Mouse (Mus musculus) stomach, embryonic 14.5 days (tissue): ENCODE measurements around the gene Myoz2. TPM values are rescaled to one million over a fixed set of nuclear protein-coding genes. Genes with fewer than 3 reads are reported as not detected.

Experiments
- ATAC-seq: fragments of 200-750 bp; cut with Nextera tagmentation; 2 replicates; pipeline ENCODE4 v1.8.0; 2017; ENCODE audit warnings: low read depth, moderate TSS enrichment; ENCODE audit not compliant: insufficient number of reproducible peaks, insufficient read depth, low FRiP score
- H3K27ac ChIP-seq: fragments of 300-500 bp; sonication (generic); 2 replicates; pipeline ENCODE4 v1.5.1; 2014; ENCODE audit warnings: mild to moderate bottlenecking, low read length, moderate library complexity, mixed read lengths
- H3K27me3 ChIP-seq: fragments of 300-500 bp; sonication (generic); 2 replicates; pipeline ENCODE4 v1.6.1; 2014; ENCODE audit warnings: low read length, control low read depth, mixed read lengths; ENCODE audit not compliant: control insufficient read depth, insufficient read depth
- H3K36me3 ChIP-seq: fragments of 300-500 bp; sonication (generic); 2 replicates; pipeline ENCODE4 v1.6.1; 2014; ENCODE audit warnings: mild to moderate bottlenecking, control low read depth, low read length, moderate library complexity, mixed read lengths; ENCODE audit not compliant: control insufficient read depth, insufficient read depth
- H3K4me1 ChIP-seq: fragments of 300-500 bp; sonication (generic); 2 replicates; pipeline ENCODE4 v1.6.1; 2014; ENCODE audit warnings: low read length, control low read depth, mixed read lengths; ENCODE audit not compliant: control insufficient read depth, insufficient read depth
- H3K4me2 ChIP-seq: fragments of 300-500 bp; sonication (generic); replicated peaks from 2 replicates; pipeline ENCODE4 v1.6.1; 2014; ENCODE audit warnings: low read depth, low read length, control low read depth
- H3K4me3 ChIP-seq: fragments of 300-500 bp; sonication (generic); 2 replicates; pipeline ENCODE4 v1.5.1; 2014; ENCODE audit warnings: low read depth, low read length, control low read depth
- H3K9ac ChIP-seq: fragments of 300-500 bp; sonication (generic); replicated peaks from 2 replicates; pipeline ENCODE4 v1.6.1; 2014; ENCODE audit warnings: low read depth, mild to moderate bottlenecking, control low read depth, low read length, moderate library complexity, mixed read lengths
- H3K9me3 ChIP-seq: fragments of 300-500 bp; sonication (generic); 2 replicates; pipeline ENCODE4 v1.6.1; 2016; ENCODE audit warnings: low read depth, low read length, control low read depth; ENCODE audit not compliant: control insufficient read depth
- WGBS: fragments of 180-500 bp; shearing (Covaris S2); extraction: QIAGEN DNeasy Blood & Tissue Kit; methylation state at CpG from one replicate; pipeline ENCODE4 v1.1.7; 2014; 5-methylcytosine and 5-hydroxymethylcytosine counted together
- microRNA-seq: library from miRNA; unstranded; fragments of <30 nt; microRNA quantifications from one replicate; pipeline ENCODE4, GENCODE M21; 2016
- polyA plus RNA-seq: library from polyadenylated mRNA; unstranded; fragments of >200 nt; fragmentation: Nextera tagmentation; extraction: Ambion mirVana; gene quantifications from 2 replicates; pipeline ENCODE4 v1.2.1, GENCODE M21; 2014

The Myoz2 gene
- polyA plus RNA-seq, 1 experiment from 2014 or later, result 0.17 TPM

DNA sequence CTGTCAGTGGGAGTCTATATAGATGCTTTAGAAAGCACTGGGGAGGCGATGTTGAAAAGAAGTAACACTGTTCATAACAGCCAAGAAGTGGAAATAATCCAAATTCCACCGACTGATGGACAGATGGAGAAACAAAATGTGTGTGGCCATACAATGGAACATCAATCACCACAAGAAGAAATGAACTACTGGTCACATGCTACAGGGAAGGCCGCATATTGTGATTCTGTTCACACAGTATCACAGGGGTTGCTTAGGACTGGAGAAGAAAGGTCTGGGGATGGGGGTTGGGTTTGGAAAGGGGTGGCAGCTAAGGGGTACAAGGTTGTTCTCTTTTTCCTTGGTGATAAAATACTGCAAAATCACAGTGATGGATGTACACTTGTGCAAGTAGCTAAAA lies 60.0 kb downstream of the Myoz2 start:
- WGBS, result 60% methylated on average over 3 of the region's 3 CpGs
- H3K36me3 ChIP-seq, result no peaks in the 10 kb centered on the region
- no peak for ATAC-seq
- no peaks in the 10 kb centered on the region for H3K27me3 ChIP-seq
- H3K9ac ChIP-seq, result no peak overlapping the region
- H3K27ac ChIP-seq, result no peak overlapping the region
- H3K4me2 ChIP-seq, result no peak overlapping the region
- 0 out of 2 replicates have a peak, but pooled peaks cover 8% of the 10 kb centered on the region for H3K4me1 ChIP-seq
- H3K4me3 ChIP-seq, result no peak overlapping the region
- no peaks in the 10 kb centered on the region for H3K9me3 ChIP-seq

DNA sequence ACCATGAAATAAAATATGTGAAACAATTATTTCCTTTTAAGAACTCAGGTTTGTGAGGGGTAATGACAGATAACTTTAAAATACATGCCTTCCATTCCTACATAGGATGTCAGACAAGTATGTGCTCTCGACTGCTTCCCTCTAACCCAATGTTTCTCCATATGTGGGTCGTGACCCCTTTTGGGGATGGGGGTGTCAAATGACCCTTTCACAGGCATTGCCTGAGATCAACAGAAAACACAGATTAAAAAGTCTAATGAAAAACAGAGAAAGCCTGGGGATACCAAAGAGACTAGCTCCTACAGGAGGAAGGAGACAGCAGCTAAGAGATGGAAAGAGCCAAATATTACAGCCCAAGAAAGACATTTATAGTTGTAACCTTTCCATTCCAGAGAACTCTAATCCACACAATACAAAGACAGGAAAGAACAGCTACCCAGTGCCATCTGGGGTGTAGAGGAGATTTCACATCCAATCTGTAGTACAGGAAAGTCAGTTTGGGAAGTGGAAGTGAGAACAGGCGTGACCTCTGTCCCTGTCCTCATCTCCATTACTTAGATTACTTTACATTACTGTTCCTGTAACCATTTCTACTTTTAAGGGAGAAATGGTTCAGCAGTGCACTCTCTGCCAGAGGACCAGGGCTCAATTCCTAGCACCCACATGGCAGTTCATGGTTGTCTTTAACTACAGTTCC lies 62.5 kb downstream of the Myoz2 start:
- Histone ChIP-seq H3K4me2 (no peak overlapping the region), H3K36me3 (peaks cover 4% of the 10 kb centered on the region; the same call in 1 of the 2 replicates), H3K9ac (no peak overlapping the region), H3K27ac (no peak overlapping the region), H3K9me3 (no peaks in the 10 kb centered on the region), H3K27me3 (no peaks in the 10 kb centered on the region), H3K4me3 (no peak overlapping the region), H3K4me1 (0 out of 2 replicates have a peak, but pooled peaks cover 8% of the 10 kb centered on the region)
- 72% methylated on average over 3 of the region's 3 CpGs for WGBS
- no peak for ATAC-seq

DNA sequence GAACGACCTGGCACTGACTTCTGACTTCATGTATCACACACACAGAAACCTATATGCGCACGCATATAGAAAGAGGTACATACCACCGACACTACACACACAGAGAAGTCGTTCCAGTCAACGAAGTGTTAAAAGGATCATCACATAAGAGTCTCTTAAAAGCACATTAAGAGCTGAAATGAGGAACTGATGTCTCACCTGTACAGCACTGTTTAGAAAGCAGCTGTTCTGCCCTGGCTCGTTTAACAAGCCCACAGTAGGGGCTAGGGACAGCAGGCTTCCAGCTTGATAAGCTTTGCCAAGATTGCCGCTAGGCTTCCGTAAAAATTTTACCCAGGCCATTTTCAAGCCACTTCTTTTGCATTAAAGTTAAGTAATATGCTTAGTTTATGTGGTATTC lies 66.4 kb downstream of the Myoz2 start:
- Histone ChIP-seq H3K9ac (no peak overlapping the region), H3K4me3 (no peak overlapping the region), H3K27me3 (no peaks in the 10 kb centered on the region), H3K4me2 (no peak overlapping the region), H3K36me3 (peaks cover 4% of the 10 kb centered on the region; the same call in 1 of the 2 replicates), H3K27ac (no peak overlapping the region), H3K9me3 (no peaks in the 10 kb centered on the region), H3K4me1 (no peaks in the 10 kb centered on the region)
- ATAC-seq, result no peak
- 85% methylated on average over 9 of the region's 9 CpGs for WGBS

DNA sequence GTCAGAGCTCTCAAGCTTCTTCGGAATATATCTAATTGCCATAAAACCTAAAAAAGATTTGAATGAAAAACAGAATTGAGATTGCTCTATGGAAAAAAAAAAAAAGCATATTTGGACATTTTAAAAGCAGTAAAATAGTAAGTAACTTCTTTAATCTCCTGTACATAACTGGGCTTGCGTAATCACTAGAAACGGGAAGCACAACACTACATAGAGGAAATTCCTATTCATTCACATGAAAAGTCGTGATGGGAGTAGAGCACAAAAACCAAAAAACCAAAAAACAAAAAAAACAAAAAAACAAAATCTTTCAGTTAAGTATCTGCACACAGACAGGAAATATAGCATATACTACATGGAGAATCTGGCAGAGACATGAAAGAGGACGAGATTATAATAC lies 70.5 kb downstream of the Myoz2 start:
- ATAC-seq, result no peak
- no peaks in the 10 kb centered on the region for H3K27me3 ChIP-seq
- WGBS, result 90% methylated on average over 5 of the region's 5 CpGs
- H3K36me3 ChIP-seq, result peaks cover 10% of the 10 kb centered on the region; the same call in 1 of the 2 replicates
- H3K4me3 ChIP-seq, result no peak overlapping the region
- no peaks in the 10 kb centered on the region for H3K9me3 ChIP-seq
- no peaks in the 10 kb centered on the region for H3K4me1 ChIP-seq
- H3K27ac ChIP-seq, result no peak overlapping the region
- H3K9ac ChIP-seq, result no peak overlapping the region
- H3K4me2 ChIP-seq, result no peak overlapping the region

Small RNAs within 50 kb of the gene (microRNA-seq; reads per million reads assigned to microRNA genes)
- not detected for gene Gm22066

Other genes starting within 250 kb of the Myoz2 start
- 2.5 and 3.1 TPM in 2 replicates for gene Fabp2, start 139.9 kb downstream of the Myoz2 start, polyA plus RNA-seq
- not detected in 2 replicates for gene Gm10959, start 115.7 kb downstream of the Myoz2 start, polyA plus RNA-seq
- 148 and 150 TPM in 2 replicates for gene 1810037I17Rik, start 110.8 kb downstream of the Myoz2 start, polyA plus RNA-seq
- 23.7 and 24.3 TPM in 2 replicates for gene Usp53, start 50.5 kb downstream of the Myoz2 start, polyA plus RNA-seq
- 39.9 and 43.6 TPM in 2 replicates for gene Synpo2, start 201.1 kb upstream of the Myoz2 start, polyA plus RNA-seq
- 96.9 and 115 TPM in 2 replicates for gene Sec24d, start 232.4 kb upstream of the Myoz2 start, polyA plus RNA-seq